Mouse (Mus musculus) spleen, adult 12 weeks (tissue): ENCODE data around the gene Prpsap2.
"Not testable (repeated sequence)": the region's sequence is repeated elsewhere in the genome, so short reads cannot be mapped to it uniquely, and the experiment has no call there.

ENCODE experiments used
- DNase-seq: peaks from one replicate; pipeline ENCODE4 v3.0.0; 2022; ENCODE audit warnings: low spot score

The Prpsap2 gene

DNA sequence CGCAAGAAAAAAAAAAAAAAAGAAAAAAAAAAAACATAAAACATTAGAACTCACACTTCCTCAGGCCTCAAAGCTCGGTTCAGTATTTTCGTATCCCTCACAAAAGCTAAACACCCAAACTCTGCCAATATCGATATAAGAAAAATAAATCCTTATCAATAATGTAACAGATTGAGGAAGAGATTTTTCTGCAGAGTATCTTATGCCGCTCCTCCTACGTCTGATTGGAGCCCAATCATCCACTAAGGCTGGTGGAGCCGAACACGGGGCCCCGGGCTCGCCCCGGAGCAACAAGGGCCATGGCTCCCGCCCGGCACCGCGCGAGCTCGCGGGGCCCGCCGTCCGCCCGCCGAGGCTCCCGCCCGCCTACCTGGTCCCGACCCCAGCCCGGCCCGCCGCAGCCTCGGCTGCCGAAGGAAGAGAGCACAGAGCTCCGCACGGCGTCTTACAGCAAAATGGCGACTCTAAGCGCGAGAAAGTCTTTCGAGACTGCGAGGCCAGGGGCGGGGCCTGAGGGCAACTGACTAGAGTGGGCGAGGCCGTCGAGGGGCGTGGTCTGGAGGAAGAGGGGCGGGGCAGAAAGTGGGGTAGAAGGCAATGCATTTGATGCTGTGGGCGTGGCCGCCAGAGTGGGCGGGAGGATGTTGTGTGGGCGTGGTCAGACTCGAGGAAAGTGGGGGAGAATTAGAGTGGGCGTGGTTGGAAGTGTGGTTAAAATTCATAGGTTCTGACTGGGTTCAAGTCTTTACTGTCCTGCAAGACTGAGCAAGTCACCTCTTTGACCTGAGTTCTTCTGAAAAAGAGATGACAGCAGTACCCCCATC, at the start of gene Prpsap2:
Prpsap2 (minus strand) TSS at position 505 of the 824 bp plus-strand sequence.
- peak; percentile 100 for DNase-seq

GRCm38 (mm10) chr11:61809793-61810192, 47.9 kb upstream of the Prpsap2 start:
- DNase-seq, result no peak

DNA sequence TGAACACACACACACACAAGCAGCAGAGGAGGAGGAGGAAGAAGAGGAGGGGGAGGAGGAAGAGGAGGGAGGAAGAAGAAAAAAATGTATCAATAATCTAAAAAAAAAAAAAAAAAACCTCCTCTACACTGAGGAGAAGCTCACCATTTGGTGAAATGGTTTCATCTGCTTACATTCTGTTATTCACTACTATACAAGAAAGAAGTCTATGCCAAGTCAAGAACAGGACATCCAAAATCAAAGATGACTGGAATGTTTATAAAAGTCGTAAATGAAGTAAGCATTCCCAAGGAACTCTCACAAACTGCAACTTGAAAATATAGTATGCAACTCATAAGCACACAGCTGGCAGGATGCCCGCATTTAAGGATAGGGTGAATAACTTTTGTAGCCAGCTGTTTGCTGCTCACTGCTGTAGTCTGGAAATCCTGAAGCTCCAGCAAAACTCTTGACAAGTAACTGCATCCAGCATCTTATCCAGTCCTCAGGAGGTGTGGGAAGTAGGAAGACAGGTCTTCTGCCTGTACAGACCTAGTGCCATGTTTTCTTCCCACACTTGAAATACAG, 46.7 kb upstream of the Prpsap2 start:
- DNase-seq, result no peak

DNA sequence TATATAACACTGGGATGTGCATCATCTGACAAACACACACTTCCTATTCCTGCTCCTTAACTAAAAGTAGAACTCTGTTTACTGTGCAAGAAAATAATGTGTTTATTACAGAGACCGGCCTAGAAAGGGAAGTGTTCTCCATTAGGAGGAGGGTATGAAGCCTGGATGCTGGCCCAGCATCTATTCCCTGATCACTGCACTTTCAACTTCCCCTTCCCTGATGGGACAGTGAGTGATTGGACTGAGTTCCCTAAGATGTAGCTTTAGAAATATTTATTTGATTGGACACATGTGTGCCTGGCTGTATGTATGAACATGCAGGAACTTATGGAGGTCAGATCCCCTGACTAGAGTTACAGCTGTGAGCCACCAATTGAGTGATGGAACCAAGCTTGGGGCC, 31.6 kb upstream of the Prpsap2 start:
- DNase-seq, result no peak

DNA sequence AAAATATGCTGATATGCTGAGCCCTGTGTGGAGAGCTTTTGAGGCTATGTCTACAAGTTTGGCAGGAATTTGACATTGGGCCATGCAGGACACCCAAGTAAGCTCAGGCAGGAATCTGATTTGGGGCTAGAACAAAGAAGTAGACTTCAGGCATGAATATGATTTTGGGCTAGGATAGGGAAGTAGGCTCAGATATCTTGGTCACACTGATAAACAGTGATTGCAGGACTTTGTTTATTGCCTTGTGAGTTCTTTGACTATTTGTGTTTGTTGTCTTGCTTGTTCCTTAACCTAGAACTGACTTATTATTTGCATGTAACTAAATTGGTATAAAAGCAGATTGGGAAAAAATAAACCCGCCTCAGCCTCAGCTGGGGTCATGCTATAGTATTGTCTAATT, 26.7 kb upstream of the Prpsap2 start:
- no peak for DNase-seq

- not testable (repeated sequence) for DNase-seq
These were observed 20.6 kb upstream of the Prpsap2 start for GRCm38 (mm10) chr11:61782526-61782925.

DNA sequence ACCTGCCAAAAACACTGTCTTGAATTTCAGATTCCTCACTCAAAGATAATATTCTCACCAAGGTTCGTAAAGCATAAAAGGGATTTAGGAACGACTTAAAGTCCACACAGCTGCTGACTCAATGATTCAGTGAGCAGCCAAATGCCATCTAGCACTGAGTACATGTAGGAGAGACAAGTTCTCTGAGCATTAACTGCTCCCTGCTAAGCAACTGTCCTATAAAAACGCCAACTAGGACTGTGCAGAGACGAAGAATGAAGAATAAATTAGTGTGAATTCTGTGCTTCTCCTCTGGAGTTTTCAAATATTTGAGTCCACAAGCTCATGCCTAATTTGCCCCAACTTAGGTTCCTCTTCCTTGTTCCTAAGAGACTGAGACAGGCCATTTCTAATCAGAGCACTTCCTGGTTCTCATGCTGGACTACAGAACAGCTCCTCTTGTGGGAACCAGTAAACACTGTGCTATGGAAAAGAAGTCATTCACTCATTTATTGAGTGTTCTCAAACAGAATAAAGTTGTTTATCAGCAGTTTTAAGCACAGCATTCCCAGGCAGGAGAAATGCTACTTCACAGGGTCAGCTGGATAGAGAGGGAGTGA, 12.8 kb upstream of the Prpsap2 start:
- no peak for DNase-seq

DNA sequence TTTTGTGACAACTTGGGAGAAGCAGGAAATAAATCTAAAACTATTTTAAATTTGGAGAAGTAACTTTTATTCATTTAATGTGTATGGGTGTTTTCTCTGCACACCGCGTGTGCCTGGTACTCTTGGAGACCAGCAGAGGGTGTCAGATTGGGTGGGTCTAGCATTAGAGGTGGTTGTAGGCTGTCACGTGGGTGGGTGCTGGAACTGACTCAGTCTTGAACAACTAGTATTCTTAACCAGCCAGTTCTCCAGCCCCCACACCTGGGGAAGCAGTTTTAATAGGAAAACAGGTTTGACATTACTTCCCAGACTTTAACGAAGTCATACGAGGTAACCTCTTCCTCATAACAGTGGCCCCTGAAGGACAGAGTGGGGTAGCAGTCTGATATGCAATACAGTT, 1.4 kb downstream of the Prpsap2 start:
- DNase-seq, result no peak

DNA sequence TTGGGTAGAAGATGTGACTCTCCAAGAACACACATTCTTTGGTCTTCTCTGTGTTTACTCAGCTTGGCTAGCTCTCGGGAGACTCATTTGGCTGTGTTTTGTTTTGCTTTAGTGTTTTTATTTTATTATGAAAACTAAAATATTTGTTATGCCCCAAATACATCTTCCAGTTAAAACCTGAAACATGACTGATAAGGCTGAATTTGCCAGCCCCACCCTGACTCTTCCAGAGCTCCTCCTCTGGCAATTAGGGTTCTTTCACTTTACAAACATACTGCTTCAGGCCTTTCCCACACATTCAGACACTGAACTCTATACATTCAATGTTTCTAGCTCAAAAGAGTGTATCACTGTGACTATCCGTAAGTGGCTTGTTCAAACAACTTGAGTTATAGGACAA, 4.7 kb downstream of the Prpsap2 start:
- no peak for DNase-seq

DNA sequence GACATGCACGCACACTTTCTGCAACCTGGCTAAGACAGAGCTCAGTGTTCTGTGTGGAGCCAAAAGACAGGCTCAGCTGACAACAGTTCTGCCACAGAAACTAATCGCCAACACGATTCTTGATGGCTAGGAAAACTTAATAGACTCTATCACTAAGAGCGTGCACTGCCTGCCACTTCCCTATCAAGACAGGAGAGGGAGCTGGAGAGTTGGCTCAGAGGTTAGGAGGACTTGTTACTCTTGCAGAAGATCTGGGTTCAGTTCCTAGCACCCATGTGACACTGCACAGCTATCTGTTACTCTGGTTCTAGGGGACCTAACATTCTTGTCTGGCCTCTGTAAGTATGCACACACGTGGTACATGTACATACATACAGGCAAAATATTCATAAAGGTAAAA, 10.3 kb downstream of the Prpsap2 start:
- no peak for DNase-seq

GRCm38 (mm10) chr11:61747161-61747560, 14.7 kb downstream of the Prpsap2 start:
- DNase-seq, result no peak

DNA sequence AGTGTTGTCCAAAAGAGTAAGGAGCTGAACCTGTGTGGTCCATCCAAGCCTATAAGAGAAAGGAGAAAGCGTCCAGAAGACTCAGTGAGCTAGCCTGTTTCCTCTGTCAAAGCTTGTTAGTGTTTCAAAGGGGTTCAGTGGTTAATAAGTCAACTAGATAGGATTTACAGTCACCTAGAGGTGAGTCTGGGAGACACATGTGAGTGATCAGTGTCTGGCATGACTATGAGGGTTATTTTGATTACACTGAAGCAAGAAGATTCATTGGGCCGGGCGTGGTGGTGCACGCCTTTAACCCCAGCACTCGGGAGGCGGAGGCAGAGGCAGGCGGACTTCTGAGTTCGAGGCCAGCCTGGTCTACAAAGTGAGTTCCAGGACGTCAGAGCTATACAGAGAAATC, 16.1 kb downstream of the Prpsap2 start:
- DNase-seq, result no peak

DNA sequence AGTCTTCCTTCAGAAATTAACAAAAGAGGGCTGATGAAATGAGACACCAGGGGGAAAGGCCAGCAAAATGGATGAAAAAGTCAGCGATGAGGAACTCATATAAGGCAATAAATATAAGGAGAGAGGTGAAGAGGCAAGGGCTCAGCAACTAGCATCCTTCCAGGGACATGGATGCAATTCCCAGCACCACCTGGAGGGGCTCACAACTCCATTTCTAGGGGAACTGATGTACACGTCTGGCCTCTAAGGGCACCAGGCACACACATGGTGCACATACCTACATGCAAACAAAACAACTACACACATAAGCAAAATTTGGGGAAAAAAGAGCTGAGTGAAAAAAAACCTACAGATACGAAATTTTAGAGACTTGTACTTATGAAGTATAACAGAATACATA, 17.4 kb downstream of the Prpsap2 start:
- DNase-seq, result no peak

DNA sequence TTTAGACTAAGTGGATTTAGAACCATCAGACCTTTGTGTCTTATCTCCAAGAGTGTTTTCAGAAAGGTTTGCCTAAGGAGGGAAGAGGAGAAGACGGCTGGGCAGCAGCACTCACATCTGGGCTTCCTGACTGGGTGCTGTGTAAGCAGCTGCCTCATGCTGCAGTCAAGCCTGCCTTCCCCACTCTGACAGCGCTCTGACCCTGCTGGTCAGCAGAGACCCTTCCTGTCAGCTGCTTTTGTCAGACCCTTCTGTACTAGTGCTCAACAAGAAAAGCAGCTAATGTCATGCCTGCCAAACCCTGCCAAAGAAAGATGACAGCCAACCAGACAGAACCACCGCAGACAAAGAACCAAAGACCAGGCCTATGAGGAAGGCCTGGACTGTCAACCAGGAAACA, 18.1 kb downstream of the Prpsap2 start:
- no peak for DNase-seq

GRCm38 (mm10) chr11:61740500-61740899, 21.4 kb downstream of the Prpsap2 start:
- no peak for DNase-seq

DNA sequence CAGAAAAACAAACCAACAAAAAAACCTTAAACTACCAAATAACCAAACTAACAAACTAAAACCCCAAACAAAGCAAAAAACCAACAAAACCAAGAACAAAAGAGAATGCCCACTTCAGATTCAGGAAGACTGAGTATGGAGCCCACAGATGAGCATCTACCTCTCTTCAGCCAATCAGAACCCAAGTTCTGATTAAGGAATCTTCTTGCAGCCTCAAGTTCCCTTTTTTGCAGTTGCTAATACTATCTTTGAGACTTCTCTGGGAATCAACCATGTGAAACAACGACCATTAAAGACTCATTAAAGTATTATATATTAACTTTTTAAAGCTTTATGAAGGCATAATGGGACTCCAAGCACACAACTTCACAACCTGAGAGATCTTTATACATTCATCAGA, 24.6 kb downstream of the Prpsap2 start:
- no peak for DNase-seq

DNA sequence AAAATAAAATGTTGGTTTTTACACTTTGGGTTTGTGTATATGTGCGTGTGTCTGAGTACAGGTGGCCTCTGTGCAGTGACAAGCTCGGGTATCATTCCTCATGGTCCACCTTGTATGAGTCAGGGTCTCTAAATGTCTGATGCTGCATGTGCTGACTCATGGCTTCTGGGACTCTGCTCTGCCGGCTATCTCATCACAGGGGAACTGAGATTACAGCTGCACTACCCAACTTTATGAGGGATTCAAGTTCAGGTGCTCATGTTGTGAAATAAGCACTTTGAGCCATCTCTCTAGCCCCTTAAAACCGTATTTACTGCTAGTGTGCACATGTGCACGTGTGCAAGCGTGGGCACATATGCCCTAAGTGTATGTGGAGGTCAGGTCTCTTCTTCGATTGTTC, 29.2 kb downstream of the Prpsap2 start:
- no peak for DNase-seq

GRCm38 (mm10) chr11:61728037-61728436, 33.9 kb downstream of the Prpsap2 start:
- DNase-seq, result no peak

- no peak for DNase-seq
These were observed 39.8 kb downstream of the Prpsap2 start for GRCm38 (mm10) chr11:61722077-61722476.

DNA sequence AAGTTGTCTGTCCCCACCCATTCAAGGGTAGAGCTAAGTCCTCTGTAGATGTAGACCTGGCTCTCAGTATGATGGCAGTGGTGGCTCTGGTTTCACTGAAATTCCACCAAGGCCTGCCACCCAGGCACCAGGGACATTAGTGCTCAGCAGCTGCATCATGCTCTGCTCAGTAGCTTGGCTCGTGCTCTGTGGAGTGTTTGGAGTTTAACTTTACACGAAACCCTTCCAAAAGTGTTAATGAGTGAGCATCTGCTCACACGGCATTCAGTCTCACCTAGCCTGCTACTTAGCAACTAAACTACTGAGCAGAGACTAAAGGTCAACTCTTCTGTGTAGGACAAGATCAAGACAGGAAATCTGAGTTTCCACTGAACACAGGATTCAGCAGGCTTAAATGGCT, 41.3 kb downstream of the Prpsap2 start, which contains the start of gene Slc5a10:
Slc5a10 (minus strand) TSS at position 191 of the 400 bp plus-strand sequence.
- no peak for DNase-seq

- no peak for DNase-seq
These were observed 42.1 kb downstream of the Prpsap2 start for GRCm38 (mm10) chr11:61719826-61720225.

DNA sequence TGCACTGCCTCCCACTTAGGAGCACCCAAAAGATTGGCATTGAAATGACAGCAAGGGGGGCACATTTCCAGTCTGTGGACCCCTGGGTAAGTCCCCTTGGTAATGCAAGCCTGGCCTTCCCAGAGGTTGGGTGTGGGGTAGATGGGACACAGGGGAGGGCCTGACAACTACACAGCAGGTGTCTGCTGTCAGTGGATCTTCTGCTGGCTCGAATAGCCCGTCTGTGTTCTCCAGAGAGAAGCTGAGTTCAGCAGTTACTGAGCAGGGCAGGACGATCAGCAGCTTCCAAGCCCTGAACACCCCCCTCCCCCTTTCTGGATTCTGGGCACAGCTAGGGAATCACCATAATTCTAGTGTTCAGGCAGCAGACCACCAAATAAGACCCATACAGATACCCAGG, 42.5 kb downstream of the Prpsap2 start:
- DNase-seq, result no peak

DNA sequence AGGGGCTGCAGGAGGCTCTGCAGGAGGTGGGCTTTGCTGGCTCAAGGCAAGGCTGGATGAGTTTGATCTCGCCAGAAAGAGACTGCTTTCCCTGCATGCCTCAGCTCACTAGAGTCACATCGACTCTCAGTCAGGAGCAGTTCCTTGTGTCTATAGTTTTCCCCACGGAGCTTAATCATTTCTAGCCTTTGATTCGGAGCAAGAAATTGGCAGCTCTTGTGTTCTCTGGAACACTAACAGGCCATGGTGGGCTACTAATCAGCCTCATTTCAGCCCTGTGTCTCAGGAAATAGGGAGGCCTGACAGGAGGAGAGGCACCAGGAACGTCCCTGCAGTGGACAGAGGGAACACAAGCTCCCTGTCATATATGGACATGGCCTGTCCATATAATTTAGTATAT, 43.9 kb downstream of the Prpsap2 start:
- DNase-seq, result no peak
